Mouse (Mus musculus) kidney, adult 2 months (tissue): ENCODE measurements at regions not wholly inside any gene's neighbourhood (a gene's known extent, or its start where the extent isn't known, plus 50 kb on each side); places are given as distances from the start of the nearest gene placed in this dataset.

ENCODE experiments used
- DNase-seq: peaks from one replicate; pipeline ENCODE4 v3.0.0; 2021
- H3K27ac ChIP-seq: fragments of 200-500 bp; 2 replicates; pipeline ENCODE4 v1.5.1; 2012; ENCODE audit warnings: low read depth, low read length, control low read depth, inconsistent platforms; ENCODE audit not compliant: insufficient read depth
- H3K27me3 ChIP-seq: fragments of 200-500 bp; replicated peaks from 2 replicates; pipeline ENCODE4 v1.6.1; 2012; ENCODE audit warnings: mild to moderate bottlenecking, moderate library complexity, low read length, inconsistent platforms; ENCODE audit not compliant: control insufficient read depth, insufficient read depth
- H3K36me3 ChIP-seq: fragments of 200-500 bp; 2 replicates; pipeline ENCODE4 v1.6.1; 2012; ENCODE audit warnings: mild to moderate bottlenecking, moderate library complexity, low read length, inconsistent platforms; ENCODE audit not compliant: control insufficient read depth, insufficient read depth
- H3K4me1 ChIP-seq: fragments of 200-500 bp; 2 replicates; pipeline ENCODE4 v1.6.1; 2011; ENCODE audit warnings: low read length; ENCODE audit not compliant: control insufficient read depth, insufficient read depth
- H3K4me3 ChIP-seq: fragments of 200-500 bp; 2 replicates; pipeline ENCODE4 v1.5.1; 2011; ENCODE audit warnings: mild to moderate bottlenecking, low read depth, low read length, control low read depth; ENCODE audit not compliant: insufficient read depth
- CTCF ChIP-seq: fragments of 200-500 bp; conservative IDR thresholded peaks from 2 replicates; pipeline ENCODE4 v1.5.1; 2011; ENCODE audit warnings: low read depth, mild to moderate bottlenecking, control low read depth, low read length, moderate library complexity, mixed read lengths; ENCODE audit not compliant: insufficient read depth, insufficient read length
- POLR2A ChIP-seq: fragments of 200-500 bp; IDR thresholded peaks from one replicate; pipeline ENCODE4 v1.6.1; 2011; ENCODE audit warnings: low read depth, low read length, control low read depth
- whole genome bisulfite sequencing: fragments of 180-500 bp; shearing (Covaris S2); methylation state at CpG from one replicate; pipeline ENCODE4 v1.1.7; 2018; 5-methylcytosine and 5-hydroxymethylcytosine counted together

- no peaks in the 10 kb centered on the region for H3K36me3 ChIP-seq
- no peak overlapping the region for H3K27ac ChIP-seq
- H3K4me1 ChIP-seq: no peaks in the 10 kb centered on the region
- no peak overlapping the region for H3K4me3 ChIP-seq
- 91% methylated on average over 1 of the region's 1 CpGs for WGBS
- TF ChIP-seq CTCF (no peak), POLR2A (no peak)
- DNase-seq: no peak
- H3K27me3 ChIP-seq: no peaks in the 10 kb centered on the region
These were observed 1055.5 kb upstream of the Flrt2 start for GRCm38 (mm10) chr12:94636555-94636954.

GRCm38 (mm10) chr12:94640153-94640552 is 1051.9 kb upstream of the Flrt2 start:
- no peak for DNase-seq

GRCm38 (mm10) chr12:94645302-94645701 is 1046.7 kb upstream of the Flrt2 start:
- no peaks in the 10 kb centered on the region for H3K27me3 ChIP-seq
- TF ChIP-seq POLR2A (no peak), CTCF (no peak)
- no peak overlapping the region for H3K4me3 ChIP-seq
- H3K27ac ChIP-seq: no peak overlapping the region
- DNase-seq: no peak
- H3K4me1 ChIP-seq: no peaks in the 10 kb centered on the region
- 61% methylated on average over 2 of the region's 2 CpGs for WGBS
- H3K36me3 ChIP-seq: no peaks in the 10 kb centered on the region

More at GRCm38 (mm10) chr12:94640153-94640552, 1051.9 kb upstream of the Flrt2 start:
- Histone ChIP-seq H3K36me3 (no peaks in the 10 kb centered on the region), H3K27me3 (no peaks in the 10 kb centered on the region), H3K4me3 (no peak overlapping the region), H3K4me1 (no peaks in the 10 kb centered on the region), H3K27ac (no peak overlapping the region)
- 61% methylated on average over 4 of the region's 4 CpGs for WGBS
- TF ChIP-seq POLR2A: no peak
- TF ChIP-seq CTCF: no peak

- 68% methylated on average over 1 of the region's 1 CpGs for WGBS
- H3K4me3 ChIP-seq: no peak overlapping the region
- H3K4me1 ChIP-seq: no peaks in the 10 kb centered on the region
- H3K27me3 ChIP-seq: no peaks in the 10 kb centered on the region
- TF ChIP-seq CTCF: no peak
- no peak for TF ChIP-seq POLR2A
- H3K36me3 ChIP-seq: no peaks in the 10 kb centered on the region
- no peak overlapping the region for H3K27ac ChIP-seq
- no peak for DNase-seq
These were observed 1022.0 kb upstream of the Flrt2 start for GRCm38 (mm10) chr12:94670035-94670434.

GRCm38 (mm10) chr12:94674925-94675324 is 1017.1 kb upstream of the Flrt2 start:
- 91% methylated on average over 2 of the region's 2 CpGs for WGBS
- no peak for DNase-seq

GRCm38 (mm10) chr12:94691341-94692029 is 1000.5 kb upstream of the Flrt2 start:
- 77% methylated on average over 2 of the region's 2 CpGs for WGBS
- Histone ChIP-seq H3K4me1 (no peaks in the 10 kb centered on the region), H3K36me3 (no peaks in the 10 kb centered on the region), H3K27ac (no peak overlapping the region), H3K4me3 (no peak overlapping the region), H3K27me3 (no peaks in the 10 kb centered on the region)
- TF ChIP-seq CTCF: no peak
- DNase-seq: no peak

More at GRCm38 (mm10) chr12:94674925-94675324, 1017.1 kb upstream of the Flrt2 start:
- TF ChIP-seq CTCF (no peak), POLR2A (no peak)
- Histone ChIP-seq H3K4me3 (no peak overlapping the region), H3K4me1 (no peaks in the 10 kb centered on the region), H3K36me3 (no peaks in the 10 kb centered on the region), H3K27ac (no peak overlapping the region), H3K27me3 (no peaks in the 10 kb centered on the region)

GRCm38 (mm10) chr12:94731391-94731790 is 960.6 kb upstream of the Flrt2 start:
- WGBS: 78% methylated on average over 5 of the region's 5 CpGs
- no peak for DNase-seq
- TF ChIP-seq CTCF (no peak), POLR2A (no peak)

More at GRCm38 (mm10) chr12:94731391-94731790, 960.6 kb upstream of the Flrt2 start:
- no peaks in the 10 kb centered on the region for H3K27me3 ChIP-seq
- no peak overlapping the region for H3K4me3 ChIP-seq
- no peaks in the 10 kb centered on the region for H3K4me1 ChIP-seq
- H3K27ac ChIP-seq: no peak overlapping the region
- H3K36me3 ChIP-seq: no peaks in the 10 kb centered on the region
